ENCODE assay signal across 15 mouse cellular contexts in genomic region chr8:61714293-61714831, GRCm38 (mm10).
DNase-seq lines count a peak whose midpoint lies in the region; ATAC-seq and TF ChIP-seq lines count a peak whose summit lies in the region.
"Had no signal": no experiment of that assay in that cellular context is flagged by ENCODE, and none has a peak within 500 bp of the region (broad histone marks: within the 10 kb centered on the region; RNA-seq: fewer than 3 reads in every experiment).

No protein-coding gene starts in this region.

- peaks cover 33% of the 10 kb centered on the region for H3K4me1 ChIP-seq in heart, embryonic 11.5 days (ENCODE audit: control insufficient read depth, insufficient read depth, low read length)
- H3K4me1 ChIP-seq in heart, adult 2 months (ENCODE audit: control insufficient read depth, insufficient read depth, low read length), result peaks cover 11% of the 10 kb centered on the region
- H3K4me1 ChIP-seq in liver, embryonic 11.5 days (replicated peaks; ENCODE audit: control insufficient read depth, insufficient read depth, low read length), result peaks cover 7% of the 10 kb centered on the region; the same call in 1 of the 2 replicates
- peaks cover 4% of the 10 kb centered on the region; the same call in 1 of the 2 replicates for H3K4me1 ChIP-seq in liver, postnatal 0 days (ENCODE audit: insufficient read depth)
- peaks cover 11% of the 10 kb centered on the region for H3K4me1 ChIP-seq in intestine, postnatal 0 days (replicated peaks; ENCODE audit: control insufficient read depth, insufficient read depth, low read length)
- H3K4me1 ChIP-seq: embryonic facial prominence, embryonic 15.5 days had no signal

- H3K4me3 ChIP-seq in heart, embryonic 11.5 days (ENCODE audit: low read depth, low read length), result no peak overlapping the region
- no peak overlapping the region for H3K4me3 ChIP-seq in heart, adult 2 months
- H3K4me3 ChIP-seq in liver, embryonic 11.5 days (ENCODE audit: low read depth, low read length), result no peak overlapping the region
- no peak overlapping the region for H3K4me3 ChIP-seq in liver, postnatal 0 days (ENCODE audit: low read depth, low read length)
- no peak overlapping the region for H3K4me3 ChIP-seq in intestine, postnatal 0 days (ENCODE audit: low read depth, low read length)
- H3K4me3 ChIP-seq: embryonic facial prominence, embryonic 15.5 days had no signal

- H3K9me3 ChIP-seq in heart, embryonic 11.5 days (replicated peaks; ENCODE audit: control insufficient read depth, low read length), result no peaks in the 10 kb centered on the region
- no peaks in the 10 kb centered on the region for H3K9me3 ChIP-seq in liver, embryonic 11.5 days (ENCODE audit: control insufficient read depth, low read length)
- no peaks in the 10 kb centered on the region for H3K9me3 ChIP-seq in liver, postnatal 0 days (ENCODE audit: low read length)
- H3K9me3 ChIP-seq in intestine, postnatal 0 days (ENCODE audit: control insufficient read depth), result no peaks in the 10 kb centered on the region
- H3K9me3 ChIP-seq: embryonic facial prominence, embryonic 15.5 days had no signal

- no peaks in the 10 kb centered on the region for H3K27me3 ChIP-seq in heart, embryonic 11.5 days (ENCODE audit: control insufficient read depth, insufficient read depth, low read length)
- no peaks in the 10 kb centered on the region for H3K27me3 ChIP-seq in heart, adult 2 months (ENCODE audit: control insufficient read depth, insufficient read depth, low read length)
- no peaks in the 10 kb centered on the region for H3K27me3 ChIP-seq in liver, embryonic 11.5 days (replicated peaks; ENCODE audit: control insufficient read depth, insufficient read depth, low read length)
- no peaks in the 10 kb centered on the region for H3K27me3 ChIP-seq in liver, postnatal 0 days (ENCODE audit: insufficient read depth, low read length)
- H3K27me3 ChIP-seq in intestine, postnatal 0 days (replicated peaks; ENCODE audit: control insufficient read depth, insufficient read depth, low read length), result no peaks in the 10 kb centered on the region
- H3K27me3 ChIP-seq: embryonic facial prominence, embryonic 15.5 days; Patski had no signal

- no peak for TF ChIP-seq POLR2A in heart, adult 2 months (IDR thresholded peaks at IDR 0.05; ENCODE audit: insufficient read depth, low read depth, low read length)

- intact Hi-C loops in heart, adult 2 months (cut with DNase I), result no loop called here

- H3K36me3 ChIP-seq in heart, embryonic 11.5 days (ENCODE audit: control insufficient read depth, insufficient read depth, low read length), result peaks cover 9% of the 10 kb centered on the region
- H3K36me3 ChIP-seq in heart, adult 2 months (ENCODE audit: control insufficient read depth, insufficient read depth, low read length), result peaks cover 29% of the 10 kb centered on the region
- no peaks in the 10 kb centered on the region for H3K36me3 ChIP-seq in liver, embryonic 11.5 days (ENCODE audit: control insufficient read depth, insufficient read depth, low read length)
- no peaks in the 10 kb centered on the region for H3K36me3 ChIP-seq in liver, postnatal 0 days (replicated peaks; ENCODE audit: insufficient read depth, low read length)
- H3K36me3 ChIP-seq in intestine, postnatal 0 days (ENCODE audit: control insufficient read depth, insufficient read depth), result no peaks in the 10 kb centered on the region; the same call in 1 of the 2 replicates

- no peak overlapping the region for H3K4me2 ChIP-seq in heart, embryonic 11.5 days
- H3K4me2 ChIP-seq in liver, embryonic 11.5 days, result no peak overlapping the region
- no peak overlapping the region for H3K4me2 ChIP-seq in liver, postnatal 0 days (ENCODE audit: low read depth, low read length)
- H3K4me2 ChIP-seq in intestine, postnatal 0 days (replicated peaks; ENCODE audit: low read depth), result peak overlapping the region; percentile 30; the same call in 1 of the 2 replicates
- H3K4me2 ChIP-seq: embryonic facial prominence, embryonic 15.5 days had no signal

- no peak for DNase-seq in heart, adult 2 months
- DNase-seq in liver, embryonic 11.5 days (ENCODE audit: low spot score), result no peak
- DNase-seq in liver, postnatal 0 days, result no peak
- DNase-seq in ZHBTc4 (ENCODE audit: low read depth, low spot score), result peak; percentile 35
- DNase-seq in spleen, adult 18-20 months, result no peak
- no peak for DNase-seq in urinary bladder, postnatal 10 days (ENCODE audit: low spot score)
- DNase-seq: adrenal gland, adult 8-10 months; cerebellum, adult 9-11 months; kidney, adult 9 months; thymus, postnatal 4 days had no signal

- 12% methylated on average over 6 of the region's 6 CpGs for WGBS in heart, embryonic 11.5 days (ENCODE audit: insufficient replicate concordance)
- WGBS in heart, adult 2 months, result 38% methylated on average over 6 of the region's 6 CpGs
- whole genome bisulfite sequencing in liver, embryonic 11.5 days, result 16% methylated on average over 6 of the region's 6 CpGs
- 23% methylated on average over 6 of the region's 6 CpGs for WGBS in liver, postnatal 0 days (ENCODE audit: insufficient replicate concordance)
- WGBS in intestine, postnatal 0 days, result 22% methylated on average over 6 of the region's 6 CpGs

- no peaks in the 10 kb centered on the region for H3K79me2 ChIP-seq in heart, adult 2 months (replicated peaks; ENCODE audit: control insufficient read depth, insufficient read depth, low read length)

- no peak overlapping the region for H3K9ac ChIP-seq in heart, embryonic 11.5 days (ENCODE audit: low read depth, low read length)
- no peak overlapping the region for H3K9ac ChIP-seq in heart, adult 2 months (ENCODE audit: low read depth, low read length)
- no peak overlapping the region for H3K9ac ChIP-seq in liver, embryonic 11.5 days (ENCODE audit: low read depth, low read length)
- H3K9ac ChIP-seq in liver, postnatal 0 days (replicated peaks), result no peak overlapping the region
- no peak overlapping the region for H3K9ac ChIP-seq in intestine, postnatal 0 days (ENCODE audit: low read depth, low read length)
- H3K9ac ChIP-seq: embryonic facial prominence, embryonic 15.5 days; liver, embryonic 14.5 days had no signal

- ATAC-seq in heart, embryonic 11.5 days (replicated peaks; ENCODE audit: insufficient number of reproducible peaks, low FRiP score, low TSS enrichment), result no peak; the same call in 1 of the 2 replicates
- ATAC-seq in liver, embryonic 11.5 days (replicated peaks; ENCODE audit: low FRiP score), result 0 out of 2 replicates have a peak, but pooled peaks have one; percentile 43
- no peak for ATAC-seq in liver, postnatal 0 days
- peak; percentile 89 for ATAC-seq in intestine, postnatal 0 days
- ATAC-seq: Patski had no signal

- TF ChIP-seq CTCF in heart, adult 2 months (IDR thresholded peaks at IDR 0.05), result no peak
- no peak for TF ChIP-seq CTCF in liver, postnatal 0 days (IDR thresholded peaks at IDR 0.05; ENCODE audit: low read depth)
- TF ChIP-seq CTCF in intestine, postnatal 0 days (IDR thresholded peaks at IDR 0.05; ENCODE audit: low read depth), result no peak

- no peak for TF ChIP-seq EP300 in heart, adult 2 months (IDR thresholded peaks at IDR 0.05; ENCODE audit: insufficient read depth, low read depth, low read length)
- no peak for TF ChIP-seq EP300 in liver, postnatal 0 days (IDR thresholded peaks at IDR 0.05; ENCODE audit: low read depth)

- peak overlapping the region; percentile 65; the same call in 1 of the 2 replicates for H3K27ac ChIP-seq in heart, embryonic 11.5 days (ENCODE audit: low read depth, low read length)
- no peak overlapping the region for H3K27ac ChIP-seq in heart, adult 2 months
- no peak overlapping the region for H3K27ac ChIP-seq in liver, embryonic 11.5 days (ENCODE audit: low read depth, low read length)
- H3K27ac ChIP-seq in liver, postnatal 0 days (ENCODE audit: low read depth), result no peak overlapping the region
- H3K27ac ChIP-seq in intestine, postnatal 0 days (ENCODE audit: low read depth, low read length), result peak overlapping the region; percentile 87
- H3K27ac ChIP-seq: embryonic facial prominence, embryonic 15.5 days; liver, embryonic 14.5 days had no signal

Comparison
In these comparisons a context has a peak if more than half of its experiments do, and no peak if none do; other contexts are left out.
1. ATAC-seq: peak in liver, embryonic 11.5 days (single experiment) and intestine, postnatal 0 days (single experiment); none in heart, embryonic 11.5 days (single experiment) and liver, postnatal 0 days (single experiment).
2. H3K27ac ChIP-seq: peak in heart, embryonic 11.5 days (single experiment) and intestine, postnatal 0 days (single experiment); none in heart, adult 2 months (single experiment), liver, embryonic 11.5 days (single experiment) and liver, postnatal 0 days (single experiment).